Mouse (Mus musculus) forebrain, embryonic 15.5 days (tissue): ENCODE measurements around the gene Klf15. TPM values are rescaled to one million over a fixed set of nuclear protein-coding genes. Genes with fewer than 3 reads are reported as not detected.

Experiments
- ATAC-seq: fragments of 200-750 bp; cut with Nextera tagmentation; replicated peaks from 2 replicates; pipeline ENCODE4 v1.8.0; 2017; ENCODE audit warnings: mild to moderate bottlenecking, moderate TSS enrichment, moderate library complexity
- H3K27ac ChIP-seq: fragments of 300-500 bp; sonication (generic); replicated peaks from 2 replicates; pipeline ENCODE4 v1.5.1; 2015; ENCODE audit warnings: mild to moderate bottlenecking, inconsistent platforms
- H3K27me3 ChIP-seq: fragments of 300-500 bp; sonication (generic); 2 replicates; pipeline ENCODE4 v1.6.1; 2015; ENCODE audit warnings: inconsistent platforms
- H3K36me3 ChIP-seq: fragments of 300-500 bp; sonication (generic); 2 replicates; pipeline ENCODE4 v1.6.1; 2015; ENCODE audit warnings: mild to moderate bottlenecking, inconsistent platforms
- H3K4me1 ChIP-seq: fragments of 300-500 bp; sonication (generic); 2 replicates; pipeline ENCODE4 v1.6.1; 2015; ENCODE audit warnings: inconsistent platforms
- H3K4me2 ChIP-seq: fragments of 300-500 bp; sonication (generic); replicated peaks from 2 replicates; pipeline ENCODE4 v1.6.1; 2015; ENCODE audit warnings: mild to moderate bottlenecking, inconsistent platforms
- H3K4me3 ChIP-seq: fragments of 300-500 bp; sonication (generic); 2 replicates; pipeline ENCODE4 v1.5.1; 2015; ENCODE audit warnings: mild to moderate bottlenecking, inconsistent platforms
- H3K9ac ChIP-seq: fragments of 300-500 bp; sonication (generic); replicated peaks from 2 replicates; pipeline ENCODE4 v1.6.1; 2015; ENCODE audit warnings: mild to moderate bottlenecking, inconsistent platforms
- H3K9me3 ChIP-seq: fragments of 300-500 bp; sonication (generic); 2 replicates; pipeline ENCODE4 v1.6.1; 2016; ENCODE audit warnings: inconsistent platforms
- WGBS: fragments of 180-500 bp; shearing (Covaris S2); methylation state at CpG from one replicate; pipeline ENCODE4 v1.1.7; 2015; ENCODE audit warnings: mixed read lengths; 5-methylcytosine and 5-hydroxymethylcytosine counted together
- polyA plus RNA-seq: library from polyadenylated mRNA; unstranded; fragments of >200 nt; fragmentation: Nextera tagmentation; extraction: Ambion mirVana; gene quantifications from 2 replicates; pipeline ENCODE4 v1.2.1, GENCODE M21; 2015

Klf15 gene
- polyA plus RNA-seq, 1 experiment from 2014 or later: 12.9 TPM

DNA sequence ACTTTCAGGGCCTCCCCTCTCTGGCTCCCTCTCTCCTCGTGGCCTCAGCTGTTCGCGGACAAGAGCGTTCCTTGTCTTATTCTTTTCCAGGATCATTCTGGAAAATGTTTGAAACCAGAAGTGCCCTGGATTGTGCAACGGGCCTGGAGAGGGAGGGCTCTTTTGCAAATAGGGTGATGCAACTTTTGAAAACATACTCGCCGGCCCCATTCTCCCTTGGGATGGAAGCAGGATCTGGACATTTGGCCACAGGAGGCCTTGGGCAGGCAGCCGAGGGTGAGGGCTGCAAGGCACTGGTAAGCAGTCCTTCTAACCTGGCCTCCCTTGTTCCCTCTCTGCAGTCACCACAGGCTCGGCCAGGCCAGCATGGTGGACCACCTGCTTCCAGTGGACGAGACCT, 3.7 kb downstream of the Klf15 start:
- no peaks in the 10 kb centered on the region for H3K9me3 ChIP-seq
- no peak overlapping the region for H3K4me2 ChIP-seq
- no peak for ATAC-seq
- peaks cover 24% of the 10 kb centered on the region for H3K4me1 ChIP-seq
- H3K36me3 ChIP-seq: no peaks in the 10 kb centered on the region
- WGBS: 85% methylated on average over 10 of the region's 10 CpGs
- H3K27ac ChIP-seq: no peak overlapping the region
- no peak overlapping the region for H3K9ac ChIP-seq
- H3K27me3 ChIP-seq: peaks cover 7% of the 10 kb centered on the region
- no peak overlapping the region for H3K4me3 ChIP-seq

DNA sequence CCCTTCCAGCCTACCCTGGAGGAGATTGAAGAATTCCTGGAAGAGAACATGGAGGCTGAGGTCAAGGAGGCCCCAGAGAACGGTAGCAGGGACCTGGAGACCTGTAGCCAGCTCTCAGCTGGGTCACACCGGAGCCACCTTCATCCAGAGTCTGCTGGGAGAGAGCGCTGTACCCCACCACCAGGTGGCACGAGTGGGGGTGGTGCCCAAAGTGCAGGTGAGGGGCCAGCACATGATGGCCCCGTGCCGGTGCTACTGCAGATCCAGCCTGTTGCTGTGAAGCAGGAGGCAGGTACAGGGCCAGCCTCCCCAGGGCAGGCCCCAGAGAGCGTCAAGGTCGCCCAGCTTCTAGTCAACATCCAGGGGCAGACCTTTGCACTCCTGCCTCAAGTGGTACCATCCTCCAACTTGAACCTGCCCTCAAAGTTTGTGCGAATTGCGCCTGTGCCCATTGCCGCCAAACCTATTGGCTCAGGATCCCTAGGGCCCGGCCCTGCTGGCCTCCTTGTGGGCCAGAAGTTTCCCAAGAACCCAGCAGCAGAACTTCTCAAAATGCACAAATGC, 4.6 kb downstream of the Klf15 start:
- peaks cover 25% of the 10 kb centered on the region for H3K4me1 ChIP-seq
- no peak for ATAC-seq

DNA sequence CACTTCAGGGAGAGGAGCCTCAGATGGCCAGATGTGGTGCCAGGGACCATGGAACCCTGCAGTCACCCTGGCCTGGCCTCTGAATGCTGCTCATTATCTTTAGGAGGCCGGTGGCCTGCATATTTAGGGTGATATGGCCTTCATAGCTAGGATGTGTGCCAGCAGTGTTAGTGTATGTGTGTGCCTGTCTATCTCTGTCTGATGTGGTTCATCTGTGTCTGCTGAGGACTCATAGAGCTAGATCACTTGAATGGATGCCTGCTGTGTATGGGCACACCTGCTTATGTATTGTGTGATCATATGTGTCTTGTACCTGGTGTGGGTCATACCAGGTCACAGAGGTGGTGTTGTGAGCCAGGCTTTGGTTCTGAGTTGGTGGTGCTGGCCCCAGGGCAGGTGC, 5.8 kb downstream of the Klf15 start:
- no peak overlapping the region for H3K27ac ChIP-seq

More for the DNA sequence above, 4.6 kb downstream of the Klf15 start:
- Histone ChIP-seq H3K36me3 (no peaks in the 10 kb centered on the region), H3K9ac (no peak overlapping the region), H3K27ac (no peak overlapping the region), H3K4me2 (no peak overlapping the region), H3K9me3 (no peaks in the 10 kb centered on the region), H3K4me3 (no peak overlapping the region), H3K27me3 (no peaks in the 10 kb centered on the region)
- 93% methylated on average over 12 of the region's 12 CpGs for WGBS

DNA sequence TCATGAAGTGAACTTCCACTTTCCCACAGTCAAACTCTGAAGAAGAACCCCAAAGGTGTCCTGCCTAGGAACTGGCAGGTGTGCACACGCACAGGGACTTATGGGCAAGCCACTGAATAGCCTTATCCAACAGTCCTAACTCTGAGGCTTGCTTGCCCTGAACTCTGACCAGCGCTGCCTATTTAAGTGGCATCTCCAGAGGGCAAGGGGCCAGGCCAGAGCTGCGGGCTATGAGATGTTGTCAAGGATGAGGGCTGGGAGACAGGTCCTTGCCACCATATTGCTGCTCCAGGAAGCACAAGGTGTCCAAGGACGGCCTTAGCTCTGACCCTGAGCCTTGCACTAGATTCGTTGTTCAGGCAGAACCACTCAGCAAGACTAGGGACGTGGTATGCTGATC, 6.7 kb downstream of the Klf15 start:
- H3K9me3 ChIP-seq: no peaks in the 10 kb centered on the region
- H3K36me3 ChIP-seq: no peaks in the 10 kb centered on the region
- H3K27me3 ChIP-seq: no peaks in the 10 kb centered on the region
- WGBS: 91% methylated on average over 6 of the region's 6 CpGs
- H3K9ac ChIP-seq: no peak overlapping the region
- no peak overlapping the region for H3K4me2 ChIP-seq
- H3K4me3 ChIP-seq: no peak overlapping the region
- peaks cover 11% of the 10 kb centered on the region for H3K4me1 ChIP-seq
- ATAC-seq: no peak
- no peak overlapping the region for H3K27ac ChIP-seq

More for the DNA sequence above, 5.8 kb downstream of the Klf15 start:
- H3K27me3 ChIP-seq: no peaks in the 10 kb centered on the region
- no peak overlapping the region for H3K9ac ChIP-seq
- H3K4me3 ChIP-seq: no peak overlapping the region
- 78% methylated on average over 1 of the region's 1 CpGs for WGBS
- H3K4me1 ChIP-seq: peaks cover 20% of the 10 kb centered on the region
- H3K36me3 ChIP-seq: no peaks in the 10 kb centered on the region
- H3K4me2 ChIP-seq: no peak overlapping the region
- no peaks in the 10 kb centered on the region for H3K9me3 ChIP-seq
- ATAC-seq: no peak

DNA sequence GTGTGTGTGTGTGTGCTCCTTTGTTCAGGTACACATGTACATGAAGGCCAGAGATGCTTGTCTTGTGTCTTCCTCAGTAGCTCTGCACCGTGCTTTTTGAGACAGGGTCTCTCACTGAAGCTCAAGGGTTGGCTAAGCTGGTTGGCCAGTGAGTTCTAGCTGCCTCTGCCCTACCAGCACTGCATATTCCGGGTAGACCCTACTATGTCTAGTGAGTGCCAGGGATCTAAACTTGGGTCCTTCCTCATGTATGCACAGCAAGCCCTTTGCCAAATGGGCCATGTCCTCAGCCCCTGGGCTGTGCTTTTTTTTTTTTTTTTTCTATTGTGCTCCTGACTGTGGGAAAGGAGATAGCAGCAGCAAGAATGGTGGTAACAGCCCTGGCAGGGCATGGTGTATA, 7.9 kb downstream of the Klf15 start:
- no peak overlapping the region for H3K4me2 ChIP-seq
- H3K4me3 ChIP-seq: no peak overlapping the region
- WGBS: 98% methylated on average over 2 of the region's 2 CpGs
- H3K27me3 ChIP-seq: no peaks in the 10 kb centered on the region
- H3K27ac ChIP-seq: no peak overlapping the region
- no peak overlapping the region for H3K9ac ChIP-seq
- no peaks in the 10 kb centered on the region for H3K36me3 ChIP-seq
- no peak for ATAC-seq
- peaks cover 9% of the 10 kb centered on the region; the same call in 1 of the 2 replicates for H3K4me1 ChIP-seq
- no peaks in the 10 kb centered on the region for H3K9me3 ChIP-seq

DNA sequence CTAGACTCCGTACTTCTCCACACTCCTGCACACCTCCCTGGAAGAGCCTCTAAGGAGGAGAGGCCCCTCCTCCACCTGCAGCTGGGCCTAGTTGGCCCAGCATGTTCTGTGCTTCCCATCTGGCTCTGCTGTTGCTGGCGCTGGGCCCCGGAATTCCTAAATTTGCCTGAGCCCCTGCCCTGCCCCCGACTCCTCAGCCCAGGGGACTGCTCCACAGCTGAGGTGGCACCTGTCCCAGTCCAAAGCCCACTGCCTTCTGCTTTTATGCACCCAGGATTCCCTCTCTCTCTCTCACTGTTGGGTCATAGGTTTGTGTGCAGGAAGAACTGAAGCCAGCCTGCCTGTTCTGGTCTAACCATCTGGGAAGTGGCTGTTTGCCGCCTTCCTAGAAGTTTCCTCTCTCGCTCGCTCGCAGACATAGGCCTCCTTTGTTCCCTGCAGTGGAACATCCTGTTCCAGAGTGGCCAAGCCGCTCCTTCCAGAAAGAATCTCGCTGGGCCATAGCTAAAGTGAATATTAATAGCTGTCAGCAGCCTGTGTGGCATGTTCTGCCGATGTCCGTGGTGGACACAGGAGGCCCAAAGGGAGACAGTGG, 8.7 kb downstream of the Klf15 start:
- H3K27ac ChIP-seq: peak overlapping the region; percentile 43
- no peak overlapping the region for H3K4me2 ChIP-seq
- 0 out of 2 replicates have a peak, but pooled peaks have one; percentile 36 for ATAC-seq

DNA sequence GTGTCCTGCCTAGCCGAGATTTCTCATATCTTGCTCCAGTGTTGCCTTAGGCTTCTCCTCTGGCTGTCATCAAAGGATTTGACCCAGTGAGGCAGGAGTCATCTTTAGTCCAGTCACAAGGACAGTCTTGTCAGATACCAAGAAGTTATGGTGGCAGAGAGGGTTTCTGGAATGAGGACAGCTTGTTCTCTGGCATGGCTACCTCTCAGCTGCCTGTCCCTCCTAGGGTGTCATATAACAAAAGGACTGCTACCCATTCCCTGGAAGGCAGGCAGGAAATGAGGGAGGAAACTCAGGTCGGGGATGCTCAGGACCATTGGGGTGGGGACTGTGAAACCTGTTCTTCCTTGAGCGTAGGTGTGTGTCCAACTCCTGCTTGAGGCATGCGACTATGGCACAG, 9.7 kb downstream of the Klf15 start:
- no peaks in the 10 kb centered on the region for H3K9me3 ChIP-seq
- no peaks in the 10 kb centered on the region for H3K36me3 ChIP-seq
- H3K4me2 ChIP-seq: no peak overlapping the region
- peaks cover 9% of the 10 kb centered on the region for H3K4me1 ChIP-seq
- 80% methylated on average over 4 of the region's 4 CpGs for WGBS
- no peak overlapping the region for H3K27ac ChIP-seq
- H3K4me3 ChIP-seq: no peak overlapping the region
- ATAC-seq: no peak
- no peak overlapping the region for H3K9ac ChIP-seq
- H3K27me3 ChIP-seq: no peaks in the 10 kb centered on the region

More for the DNA sequence above, 8.7 kb downstream of the Klf15 start:
- Histone ChIP-seq H3K4me3 (no peak overlapping the region), H3K27me3 (no peaks in the 10 kb centered on the region), H3K4me1 (peaks cover 9% of the 10 kb centered on the region; the same call in 1 of the 2 replicates), H3K9ac (no peak overlapping the region), H3K36me3 (no peaks in the 10 kb centered on the region), H3K9me3 (no peaks in the 10 kb centered on the region)
- WGBS: 64% methylated on average over 12 of the region's 12 CpGs

DNA sequence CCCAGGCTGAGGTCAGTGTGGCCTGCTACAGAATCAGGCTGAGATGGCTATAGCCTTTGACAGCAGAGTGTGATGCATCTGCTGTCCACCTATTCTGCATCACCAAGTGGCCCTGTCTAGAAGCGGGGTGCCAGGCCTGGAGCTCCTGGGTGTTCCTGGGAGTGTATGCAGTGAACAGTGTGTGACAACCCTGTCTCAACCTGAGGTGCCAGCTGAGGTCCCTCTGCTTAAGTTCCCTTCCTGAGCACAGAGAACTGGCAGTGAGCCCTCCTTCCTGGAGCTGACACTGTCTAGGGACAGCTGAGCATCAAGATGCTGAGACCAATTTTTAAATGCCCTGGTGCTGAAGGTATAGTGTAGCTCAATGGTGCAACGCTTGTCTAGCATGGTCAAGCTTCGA, 10.3 kb downstream of the Klf15 start:
- Histone ChIP-seq H3K4me2 (no peak overlapping the region), H3K36me3 (no peaks in the 10 kb centered on the region), H3K9ac (no peak overlapping the region), H3K27me3 (no peaks in the 10 kb centered on the region), H3K9me3 (no peaks in the 10 kb centered on the region), H3K4me1 (peaks cover 9% of the 10 kb centered on the region), H3K4me3 (no peak overlapping the region), H3K27ac (no peak overlapping the region)
- ATAC-seq: no peak
- 96% methylated on average over 3 of the region's 3 CpGs for WGBS

DNA sequence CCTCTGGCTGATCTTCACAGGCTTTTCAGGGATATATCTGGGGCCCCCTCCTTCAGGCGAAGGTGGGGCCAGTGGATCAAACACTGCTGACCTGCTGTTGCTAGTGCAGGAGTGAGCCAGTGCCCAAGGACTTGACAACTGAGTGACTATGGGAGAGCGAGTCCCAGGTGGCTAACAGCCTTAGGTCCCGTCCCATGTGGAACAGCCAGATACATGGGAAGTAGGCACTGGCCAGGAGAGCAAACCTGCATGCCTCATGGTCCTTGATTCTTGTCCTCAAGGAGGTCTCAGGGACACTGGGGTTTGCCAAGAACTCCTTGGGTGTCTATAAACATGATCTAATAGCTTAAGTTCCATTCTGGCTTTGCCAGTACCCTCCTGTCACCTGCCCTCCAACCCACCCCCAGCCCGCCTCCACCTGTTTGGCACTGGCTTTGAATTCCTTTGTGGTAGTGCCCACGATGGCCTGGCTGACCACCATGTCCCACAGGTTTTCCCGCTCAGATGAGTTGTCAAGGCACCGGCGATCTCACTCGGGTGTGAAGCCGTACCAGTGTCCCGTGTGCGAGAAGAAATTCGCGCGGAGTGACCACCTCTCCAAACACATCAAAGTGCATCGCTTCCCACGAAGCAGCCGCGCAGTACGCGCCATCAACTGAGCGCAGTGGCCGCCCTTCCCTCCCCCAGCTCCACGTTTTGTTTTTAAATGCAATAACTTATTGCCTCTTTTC, 11.4 kb downstream of the Klf15 start:
- 95% methylated on average over 24 of the region's 24 CpGs for WGBS
- no peak overlapping the region for H3K27ac ChIP-seq
- no peak overlapping the region for H3K4me3 ChIP-seq
- no peaks in the 10 kb centered on the region for H3K36me3 ChIP-seq
- H3K4me1 ChIP-seq: peaks cover 9% of the 10 kb centered on the region
- no peak for ATAC-seq
- no peak overlapping the region for H3K4me2 ChIP-seq
- no peaks in the 10 kb centered on the region for H3K27me3 ChIP-seq
- H3K9me3 ChIP-seq: no peaks in the 10 kb centered on the region
- H3K9ac ChIP-seq: no peak overlapping the region

DNA sequence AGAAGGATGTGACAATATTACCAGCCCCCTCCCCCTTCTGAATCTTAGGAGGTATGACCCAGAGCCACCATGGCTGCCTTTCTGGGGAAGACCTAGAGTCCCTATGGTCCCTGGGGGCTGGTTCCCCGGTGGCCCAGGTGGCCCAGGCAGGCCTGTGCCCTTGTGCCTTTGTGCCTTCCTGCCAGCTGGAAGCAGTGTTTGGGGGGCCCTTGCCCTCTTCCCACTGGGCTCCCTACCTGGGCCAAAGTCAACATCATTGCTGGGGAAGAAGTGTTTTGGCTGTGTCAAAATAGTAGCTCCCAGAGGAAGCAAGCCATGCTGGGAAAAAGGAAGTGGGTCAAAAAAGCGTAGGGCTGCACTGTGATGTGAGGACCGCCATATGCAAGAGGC, 12.0 kb downstream of the Klf15 start:
- no peak overlapping the region for H3K9ac ChIP-seq
- no peak overlapping the region for H3K27ac ChIP-seq
- H3K4me2 ChIP-seq: no peak overlapping the region
- ATAC-seq: no peak
- H3K27me3 ChIP-seq: no peaks in the 10 kb centered on the region
- WGBS: 86% methylated on average over 3 of the region's 3 CpGs
- no peaks in the 10 kb centered on the region for H3K9me3 ChIP-seq
- H3K4me1 ChIP-seq: peaks cover 9% of the 10 kb centered on the region
- no peak overlapping the region for H3K4me3 ChIP-seq
- no peaks in the 10 kb centered on the region for H3K36me3 ChIP-seq

DNA sequence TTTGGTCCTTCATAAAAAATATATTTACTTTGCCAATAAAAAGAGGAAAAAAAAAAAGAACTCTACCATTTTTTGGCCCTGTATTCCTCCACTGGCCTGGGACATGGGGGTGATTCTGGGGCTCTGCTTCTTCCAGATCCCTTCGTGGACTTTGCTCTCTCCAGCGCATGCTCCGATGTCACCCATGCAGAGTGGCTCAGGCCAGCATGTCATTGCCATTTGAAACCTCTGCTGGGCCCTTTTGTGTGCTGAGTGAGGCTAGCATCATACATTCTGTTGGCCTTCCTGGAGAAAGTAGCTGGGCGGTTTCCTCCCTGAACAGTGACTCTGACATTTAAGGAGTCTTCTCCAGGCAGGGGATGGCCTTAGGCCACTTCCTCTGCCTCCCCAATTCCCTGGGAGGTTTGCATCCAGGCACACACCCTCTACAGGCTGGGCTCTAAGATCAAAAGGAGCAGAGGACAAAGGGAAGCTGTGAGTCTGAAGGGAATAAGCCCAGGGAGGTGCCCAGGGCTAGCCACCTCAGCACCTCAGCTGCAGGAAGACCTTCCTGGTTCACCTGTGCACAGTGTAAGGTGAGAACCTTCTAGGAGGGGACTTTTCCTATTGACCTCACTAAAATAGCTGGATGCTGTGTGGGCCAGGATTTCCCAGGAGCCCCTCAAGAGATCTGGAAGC, 12.9 kb downstream of the Klf15 start:
- no peak overlapping the region for H3K4me2 ChIP-seq
- no peak overlapping the region for H3K9ac ChIP-seq
- no peak overlapping the region for H3K4me3 ChIP-seq
- no peaks in the 10 kb centered on the region for H3K27me3 ChIP-seq
- H3K27ac ChIP-seq: no peak overlapping the region
- 77% methylated on average over 4 of the region's 4 CpGs for WGBS
- H3K4me1 ChIP-seq: peaks cover 9% of the 10 kb centered on the region
- ATAC-seq: no peak
- H3K36me3 ChIP-seq: no peaks in the 10 kb centered on the region
- H3K9me3 ChIP-seq: no peaks in the 10 kb centered on the region

DNA sequence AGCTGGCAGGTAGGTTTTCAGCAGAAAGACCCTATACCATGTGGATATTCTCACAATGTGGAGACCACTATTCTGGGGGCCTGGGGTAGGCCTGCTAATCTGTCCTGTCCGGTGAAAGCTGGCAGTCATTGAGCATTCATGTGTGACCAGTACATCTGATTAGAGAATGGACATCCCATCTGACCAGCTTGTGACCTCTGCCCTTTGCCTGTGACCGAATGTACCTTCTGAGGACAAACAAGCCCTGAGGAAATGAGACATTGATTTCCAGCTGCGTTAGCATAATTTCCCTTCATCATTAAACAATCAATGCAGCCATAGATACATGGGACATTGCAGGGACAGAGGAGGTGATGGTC, 13.5 kb downstream of the Klf15 start:
- WGBS: 76% methylated on average over 3 of the region's 3 CpGs
- Histone ChIP-seq H3K4me1 (peaks cover 6% of the 10 kb centered on the region), H3K4me2 (no peak overlapping the region), H3K9me3 (no peaks in the 10 kb centered on the region), H3K4me3 (no peak overlapping the region), H3K27me3 (no peaks in the 10 kb centered on the region), H3K9ac (no peak overlapping the region), H3K36me3 (no peaks in the 10 kb centered on the region), H3K27ac (no peak overlapping the region)
- ATAC-seq: no peak
